ENCODE assay signal across 7 mouse cellular contexts in the genomic region with DNA sequence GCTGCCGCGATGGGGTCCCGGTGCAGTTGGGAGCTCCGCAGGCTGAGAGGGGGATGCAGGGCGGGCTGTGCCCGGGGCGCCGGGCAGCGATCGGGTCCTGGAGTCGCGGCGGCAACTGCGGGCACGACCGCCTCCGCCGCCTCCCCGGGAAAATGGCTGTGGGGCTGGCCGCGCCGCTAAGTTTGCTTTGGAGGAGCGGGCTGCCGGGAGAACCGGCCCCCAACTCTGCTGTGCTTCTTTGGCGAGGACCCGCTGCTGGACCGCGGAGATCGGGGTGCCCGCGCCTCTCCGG. TPM values are rescaled to one million over a fixed set of nuclear protein-coding genes. Genes with fewer than 3 reads are reported as not detected.
DNase-seq lines count a peak whose midpoint lies in the region; ATAC-seq and TF ChIP-seq lines count a peak whose summit lies in the region.

No protein-coding gene starts in this region.

- H3K4me1 ChIP-seq in embryonic facial prominence, embryonic 11.5 days (ENCODE audit: control insufficient read depth, insufficient read depth, low read length), result no peaks in the 10 kb centered on the region; the same call in 1 of the 2 replicates
- H3K4me1 ChIP-seq in hindbrain, embryonic 15.5 days (replicated peaks), result peaks cover 33% of the 10 kb centered on the region
- H3K4me1 ChIP-seq in midbrain, postnatal 0 days (ENCODE audit: insufficient read depth, low read length), result 0 out of 2 replicates have a peak, but pooled peaks cover 2% of the 10 kb centered on the region

- WGBS in embryonic facial prominence, embryonic 11.5 days, result under 1% methylated on average over 27 of the region's 33 CpGs
- under 1% methylated on average over 32 of the region's 33 CpGs for WGBS in hindbrain, embryonic 15.5 days
- under 1% methylated on average over 23 of the region's 33 CpGs for WGBS in midbrain, postnatal 0 days

- peak overlapping the region; percentile 91 for H3K27ac ChIP-seq in left cerebral cortex, adult 2 months
- H3K27ac ChIP-seq in embryonic facial prominence, embryonic 11.5 days (replicated peaks; ENCODE audit: low read depth, low read length), result peak overlapping the region; percentile 95
- peak overlapping the region; percentile 89 for H3K27ac ChIP-seq in hindbrain, embryonic 15.5 days (replicated peaks)
- peak overlapping the region; percentile 85 for H3K27ac ChIP-seq in midbrain, postnatal 0 days (ENCODE audit: low read depth, low read length)

- no peaks in the 10 kb centered on the region for H3K9me3 ChIP-seq in embryonic facial prominence, embryonic 11.5 days (replicated peaks; ENCODE audit: control insufficient read depth, low read length)
- no peaks in the 10 kb centered on the region for H3K9me3 ChIP-seq in hindbrain, embryonic 15.5 days
- H3K9me3 ChIP-seq in midbrain, postnatal 0 days (ENCODE audit: low read length), result no peaks in the 10 kb centered on the region

- peak overlapping the region; percentile 63 for H3K4me2 ChIP-seq in embryonic facial prominence, embryonic 11.5 days (ENCODE audit: low read depth, low read length)
- peak overlapping the region; percentile 92 for H3K4me2 ChIP-seq in hindbrain, embryonic 15.5 days
- H3K4me2 ChIP-seq in midbrain, postnatal 0 days (ENCODE audit: low read depth, low read length, poor library complexity, severe bottlenecking), result peak overlapping the region; percentile 90

- peak overlapping the region; percentile 63 for H3K4me3 ChIP-seq in left cerebral cortex, adult 2 months
- peak overlapping the region; percentile 97 for H3K4me3 ChIP-seq in embryonic facial prominence, embryonic 11.5 days (ENCODE audit: low read depth, low read length)
- peak overlapping the region; percentile 79 for H3K4me3 ChIP-seq in hindbrain, embryonic 15.5 days
- peak overlapping the region; percentile 96 for H3K4me3 ChIP-seq in midbrain, postnatal 0 days (ENCODE audit: low read depth, low read length)

- peak; percentile 48; the same call in 1 of the 2 replicates for ATAC-seq in embryonic facial prominence, embryonic 11.5 days (replicated peaks; ENCODE audit: insufficient number of reproducible peaks, low FRiP score, low TSS enrichment, low read depth)
- no peak for ATAC-seq in hindbrain, embryonic 15.5 days (ENCODE audit: low FRiP score, low read depth)
- ATAC-seq in midbrain, postnatal 0 days (ENCODE audit: low FRiP score), result 0 out of 2 replicates have a peak, but pooled peaks have one; percentile 10
- ATAC-seq in activated CD4-positive, CD25-positive, alpha-beta regulatory T cell, adult 4 months, result no peak

- TF ChIP-seq CTCF in left cerebral cortex, adult 2 months (IDR thresholded peaks at IDR 0.05), result no peak
- no peak for TF ChIP-seq CTCF in midbrain, postnatal 0 days (IDR thresholded peaks at IDR 0.05)

- H3K27me3 ChIP-seq in embryonic facial prominence, embryonic 11.5 days (ENCODE audit: control insufficient read depth, insufficient read depth, low read length), result no peaks in the 10 kb centered on the region
- H3K27me3 ChIP-seq in hindbrain, embryonic 15.5 days, result no peaks in the 10 kb centered on the region
- H3K27me3 ChIP-seq in midbrain, postnatal 0 days (ENCODE audit: insufficient read depth, low read length), result no peaks in the 10 kb centered on the region

- H3K9ac ChIP-seq in embryonic facial prominence, embryonic 11.5 days (replicated peaks; ENCODE audit: low read length), result peak overlapping the region; percentile 89
- H3K9ac ChIP-seq in hindbrain, embryonic 15.5 days, result peak overlapping the region; percentile 72
- peak overlapping the region; percentile 71 for H3K9ac ChIP-seq in midbrain, postnatal 0 days (replicated peaks; ENCODE audit: low read length, poor library complexity, severe bottlenecking)

- DNase-seq in left cerebral cortex, adult 2 months (ENCODE audit: extremely low spot score in 1 of 2, low spot score in 2 of 2), result peak; percentile 21 to 26
- DNase-seq in left cerebral cortex, adult 18-20 months (ENCODE audit: low spot score in 2 of 2), result no peak
- no peak for DNase-seq in embryonic facial prominence, embryonic 11.5 days (ENCODE audit: low spot score)
- no peak for DNase-seq in midbrain, postnatal 0 days (ENCODE audit: low spot score)
- no peak for DNase-seq in left cerebral cortex, adult 8-10 months (ENCODE audit: low spot score in 2 of 2)

- H3K36me3 ChIP-seq in embryonic facial prominence, embryonic 11.5 days (replicated peaks; ENCODE audit: control insufficient read depth, insufficient read depth, low read depth, low read length), result no peaks in the 10 kb centered on the region
- peaks cover 14% of the 10 kb centered on the region for H3K36me3 ChIP-seq in hindbrain, embryonic 15.5 days
- peaks cover 5% of the 10 kb centered on the region; the same call in 1 of the 2 replicates for H3K36me3 ChIP-seq in midbrain, postnatal 0 days (ENCODE audit: insufficient read depth, low read length)

- intact Hi-C loops in left cerebral cortex, adult 2 months (cut with DNase I), result no loop called here

RNA-seq across cellular contexts. Expression of a gene that starts 0.4 kb away (rescaled TPM):
- 10 to 100 TPM; 35.2 to 36.4 TPM for total RNA-seq in left cerebral cortex, adult 2 months (2021)
- total RNA-seq in left cerebral cortex, adult 18-20 months (2021), result 10 to 100 TPM; 37.2 to 38.9 TPM
- polyA plus RNA-seq in embryonic facial prominence, embryonic 11.5 days (2014; fragmentation: Nextera tagmentation; extraction: Ambion mirVana), result 30.3 and 33.9 TPM in 2 replicates
- polyA plus RNA-seq in hindbrain, embryonic 15.5 days (2015; fragmentation: Nextera tagmentation; extraction: Ambion mirVana), result 40.1 and 43.1 TPM in 2 replicates
- 11.0 and 11.1 TPM in 2 replicates for total RNA-seq in midbrain, postnatal 0 days (2014; rRNA removed)
- 40.0 and 43.4 TPM in 2 replicates for polyA plus RNA-seq in midbrain, postnatal 0 days (2015; fragmentation: Nextera tagmentation; extraction: Ambion mirVana)
- 10 to 100 TPM; 30.3 to 37.8 (median 35.9) TPM for total RNA-seq in left cerebral cortex, adult 8-10 months (2022)
- 10 to 100 TPM; 80.2 to 95.9 TPM for polyA plus RNA-seq in activated CD4-positive, CD25-positive, alpha-beta regulatory T cell, adult 4 months (2017; shearing (Covaris generic))

RNA-seq across cellular contexts. Expression of a gene that starts 41.7 kb away (rescaled TPM):
- total RNA-seq in left cerebral cortex, adult 2 months (2021), result 100 to 1,000 TPM; 170 to 185 TPM
- total RNA-seq in left cerebral cortex, adult 18-20 months (2021), result 100 to 1,000 TPM; 177 to 197 TPM
- polyA plus RNA-seq in embryonic facial prominence, embryonic 11.5 days (2014; fragmentation: Nextera tagmentation; extraction: Ambion mirVana), result 743 and 805 TPM in 2 replicates
- 492 and 509 TPM in 2 replicates for polyA plus RNA-seq in hindbrain, embryonic 15.5 days (2015; fragmentation: Nextera tagmentation; extraction: Ambion mirVana)
- total RNA-seq in midbrain, postnatal 0 days (2014; rRNA removed), result 116 and 131 TPM in 2 replicates
- polyA plus RNA-seq in midbrain, postnatal 0 days (2015; fragmentation: Nextera tagmentation; extraction: Ambion mirVana), result 505 and 509 TPM in 2 replicates
- 100 to 1,000 TPM; 192 to 221 (median 205) TPM for total RNA-seq in left cerebral cortex, adult 8-10 months (2022)
- 100 to 1,000 TPM; 350 to 389 TPM for polyA plus RNA-seq in activated CD4-positive, CD25-positive, alpha-beta regulatory T cell, adult 4 months (2017; shearing (Covaris generic))

Comparison
In these comparisons a context has a peak if more than half of its experiments do, and no peak if none do; other contexts are left out.
1. DNase-seq: peak in left cerebral cortex, adult 2 months (2 of 2); none in left cerebral cortex, adult 18-20 months (0 of 2), embryonic facial prominence, embryonic 11.5 days (single experiment), midbrain, postnatal 0 days (single experiment) and left cerebral cortex, adult 8-10 months (0 of 2).
2. ATAC-seq: peak in embryonic facial prominence, embryonic 11.5 days (single experiment) and midbrain, postnatal 0 days (single experiment); none in hindbrain, embryonic 15.5 days (single experiment) and activated CD4-positive, CD25-positive, alpha-beta regulatory T cell, adult 4 months (single experiment).
3. Peak in every context shown above with its lines, with median percentiles within 50 percentile points of each other: H3K27ac ChIP-seq, H3K4me3 ChIP-seq, H3K4me2 ChIP-seq and H3K9ac ChIP-seq.